Mouse (Mus musculus): ENCODE measurements around the gene Usp32.

GRCm38 (mm10) chr11:84968775-84969174, 171.2 kb downstream of the Usp32 start:
- TF ChIP-seq CTCF (IDR thresholded peaks at IDR 0.05; ENCODE audit: low read depth): no peak
- TF ChIP-seq EP300 (IDR thresholded peaks at IDR 0.05; ENCODE audit: low read depth): no peak

Measured in heart, postnatal 0 days (tissue).